Mouse (Mus musculus) forebrain, embryonic 11.5 days (tissue): ENCODE results near the gene Inpp4b. TPM values are rescaled to one million over a fixed set of nuclear protein-coding genes. Genes with fewer than 3 reads are reported as not detected.

Experiments
- ATAC-seq: fragments of 200-750 bp; cut with Nextera tagmentation; replicated peaks from 2 replicates; pipeline ENCODE4 v1.8.0; 2017; ENCODE audit warnings: moderate TSS enrichment; ENCODE audit not compliant: low FRiP score
- DNase-seq: peaks from one replicate; pipeline ENCODE4 v3.0.0-alpha.2; 2017; ENCODE audit warnings: low spot score
- H3K27ac ChIP-seq: fragments of 300-500 bp; sonication (generic); 2 replicates; pipeline ENCODE4 v1.5.1; 2014; ENCODE audit warnings: low read depth, low read length
- H3K27me3 ChIP-seq: fragments of 300-500 bp; sonication (generic); 2 replicates; pipeline ENCODE4 v1.6.1; 2014; ENCODE audit warnings: mild to moderate bottlenecking, low read length, mixed read lengths; ENCODE audit not compliant: control insufficient read depth, insufficient read depth
- H3K36me3 ChIP-seq: fragments of 300-500 bp; sonication (generic); 2 replicates; pipeline ENCODE4 v1.6.1; 2014; ENCODE audit warnings: mild to moderate bottlenecking, low read length, moderate library complexity, mixed read lengths; ENCODE audit not compliant: control insufficient read depth, insufficient read depth
- H3K4me1 ChIP-seq: fragments of 300-500 bp; sonication (generic); replicated peaks from 2 replicates; pipeline ENCODE4 v1.6.1; 2014; ENCODE audit warnings: low read length, mixed read lengths; ENCODE audit not compliant: control insufficient read depth, insufficient read depth
- H3K4me2 ChIP-seq: fragments of 300-500 bp; sonication (generic); 2 replicates; pipeline ENCODE4 v1.6.1; 2014; ENCODE audit warnings: low read depth, mild to moderate bottlenecking, low read length, moderate library complexity, mixed read lengths; ENCODE audit not compliant: severe bottlenecking
- H3K4me3 ChIP-seq: fragments of 300-500 bp; sonication (generic); 2 replicates; pipeline ENCODE4 v1.5.1; 2014; ENCODE audit warnings: low read depth, low read length
- H3K9ac ChIP-seq: fragments of 300-500 bp; sonication (generic); 2 replicates; pipeline ENCODE4 v1.6.1; 2014; ENCODE audit warnings: low read length
- H3K9me3 ChIP-seq: fragments of 300-500 bp; sonication (generic); 2 replicates; pipeline ENCODE4 v1.6.1; 2016; ENCODE audit warnings: low read length, mixed read lengths; ENCODE audit not compliant: control insufficient read depth
- WGBS: fragments of 180-500 bp; shearing (Covaris S2); extraction: QIAGEN DNeasy Blood & Tissue Kit; methylation state at CpG from one replicate; pipeline ENCODE4 v1.1.7; 2014; 5-methylcytosine and 5-hydroxymethylcytosine counted together
- polyA plus RNA-seq: library from polyadenylated mRNA; unstranded; fragments of >200 nt; fragmentation: Nextera tagmentation; extraction: Ambion mirVana; gene quantifications from 2 replicates; pipeline ENCODE4 v1.2.1, GENCODE M21; 2014

Inpp4b gene
- polyA plus RNA-seq, 1 experiment from 2014 or later = 3.3 TPM

- H3K27me3 ChIP-seq = no peaks in the 10 kb centered on the region
- H3K4me2 ChIP-seq = no peak overlapping the region
- no peaks in the 10 kb centered on the region for H3K9me3 ChIP-seq
- no peak overlapping the region for H3K4me3 ChIP-seq
- no peak overlapping the region for H3K27ac ChIP-seq
- no peaks in the 10 kb centered on the region for H3K4me1 ChIP-seq
- no peaks in the 10 kb centered on the region for H3K36me3 ChIP-seq
- DNase-seq = no peak
- peak; percentile 87 for ATAC-seq
- H3K9ac ChIP-seq = no peak overlapping the region
These were observed 762.2 kb downstream of the Inpp4b start for GRCm38 (mm10) chr8:82104560-82104959.

- Histone ChIP-seq H3K4me3 (no peak overlapping the region), H3K4me2 (no peak overlapping the region), H3K27ac (no peak overlapping the region), H3K36me3 (no peaks in the 10 kb centered on the region), H3K9me3 (no peaks in the 10 kb centered on the region), H3K4me1 (no peaks in the 10 kb centered on the region), H3K27me3 (no peaks in the 10 kb centered on the region), H3K9ac (no peak overlapping the region)
- DNase-seq (no peak), ATAC-seq (no peak)
- WGBS = 69% methylated on average over 3 of the region's 3 CpGs
These were observed 763.8 kb downstream of the Inpp4b start for GRCm38 (mm10) chr8:82106131-82106530.

GRCm38 (mm10) chr8:82150272-82150671, 807.9 kb downstream of the Inpp4b start:
- Histone ChIP-seq H3K4me2 (no peak overlapping the region), H3K4me3 (no peak overlapping the region), H3K4me1 (no peaks in the 10 kb centered on the region), H3K27ac (no peak overlapping the region), H3K9ac (no peak overlapping the region), H3K9me3 (peaks cover 4% of the 10 kb centered on the region; the same call in 1 of the 2 replicates), H3K27me3 (no peaks in the 10 kb centered on the region), H3K36me3 (no peaks in the 10 kb centered on the region)
- no peak for DNase-seq
- no peak for ATAC-seq

GRCm38 (mm10) chr8:82157928-82158327, 815.6 kb downstream of the Inpp4b start:
- 79% methylated on average over 1 of the region's 1 CpGs for WGBS

More at GRCm38 (mm10) chr8:82157928-82158327, 815.6 kb downstream of the Inpp4b start:
- H3K27me3 ChIP-seq = no peaks in the 10 kb centered on the region
- H3K4me3 ChIP-seq = no peak overlapping the region
- no peak overlapping the region for H3K4me2 ChIP-seq
- H3K27ac ChIP-seq = no peak overlapping the region
- peaks cover 4% of the 10 kb centered on the region; the same call in 1 of the 2 replicates for H3K9me3 ChIP-seq
- DNase-seq = no peak
- H3K4me1 ChIP-seq = no peaks in the 10 kb centered on the region
- no peak overlapping the region for H3K9ac ChIP-seq
- ATAC-seq = no peak
- no peaks in the 10 kb centered on the region for H3K36me3 ChIP-seq
